Mouse (Mus musculus) lung, postnatal 0 days (tissue): Measurements from ENCODE around the gene Plp2. TPM values are rescaled to one million over a fixed set of nuclear protein-coding genes. Genes with fewer than 3 reads are reported as not detected.

Experiments used
- ATAC-seq: fragments of 200-750 bp; cut with Nextera tagmentation; 2 replicates; pipeline ENCODE4 v1.8.0; 2017; ENCODE audit warnings: moderate library complexity
- DNase-seq: peaks from one replicate; pipeline ENCODE4 v3.0.0-alpha.2; 2016; ENCODE audit warnings: low spot score
- H3K27ac ChIP-seq: fragments of 300-500 bp; sonication (generic); 2 replicates; pipeline ENCODE4 v1.5.1; 2014; ENCODE audit warnings: antibody characterized with exemption, mild to moderate bottlenecking, low read length, mixed read lengths
- H3K27me3 ChIP-seq: fragments of 300-500 bp; sonication (generic); replicated peaks from 2 replicates; pipeline ENCODE4 v1.6.1; 2014; ENCODE audit warnings: low read length, mixed read lengths; ENCODE audit not compliant: insufficient read depth
- H3K36me3 ChIP-seq: fragments of 300-500 bp; sonication (generic); 2 replicates; pipeline ENCODE4 v1.6.1; 2014; ENCODE audit warnings: low read length, mixed read lengths; ENCODE audit not compliant: insufficient read depth
- H3K4me1 ChIP-seq: fragments of 300-500 bp; sonication (generic); 2 replicates; pipeline ENCODE4 v1.6.1; 2014; ENCODE audit warnings: antibody characterized with exemption, low read depth, low read length, mixed read lengths; ENCODE audit not compliant: insufficient read depth
- H3K4me2 ChIP-seq: fragments of 300-500 bp; sonication (generic); replicated peaks from 2 replicates; pipeline ENCODE4 v1.6.1; 2014; ENCODE audit warnings: low read depth, mild to moderate bottlenecking, low read length, moderate library complexity, mixed read lengths
- H3K4me3 ChIP-seq: fragments of 300-500 bp; sonication (generic); 2 replicates; pipeline ENCODE4 v1.5.1; 2014; ENCODE audit warnings: low read depth, low read length
- H3K9ac ChIP-seq: fragments of 300-500 bp; sonication (generic); replicated peaks from 2 replicates; pipeline ENCODE4 v1.6.1; 2014; ENCODE audit warnings: low read depth, mild to moderate bottlenecking
- H3K9me3 ChIP-seq: fragments of 300-500 bp; sonication (generic); 2 replicates; pipeline ENCODE4 v1.6.1; 2016; ENCODE audit warnings: low read length, mixed read lengths
- CTCF ChIP-seq: IDR thresholded peaks from 2 replicates; pipeline ENCODE4 v1.5.1; 2016; ENCODE audit warnings: antibody characterized with exemption, mild to moderate bottlenecking
- EP300 ChIP-seq: IDR thresholded peaks from 2 replicates; pipeline ENCODE4 v1.6.1; 2016; ENCODE audit warnings: antibody characterized with exemption, mild to moderate bottlenecking, control low read depth
- WGBS: fragments of 180-500 bp; shearing (Covaris S2); extraction: QIAGEN DNeasy Blood & Tissue Kit; methylation state at CpG from one replicate; pipeline ENCODE4 v1.1.7; 2014; 5-methylcytosine and 5-hydroxymethylcytosine counted together
- polyA plus RNA-seq: library from polyadenylated mRNA; unstranded; fragments of >200 nt; fragmentation: Nextera tagmentation; extraction: Ambion mirVana; gene quantifications from 2 replicates; pipeline ENCODE4 v1.2.1, GENCODE M21; 2015

The Plp2 gene
- polyA plus RNA-seq, 1 experiment from 2014 or later: 242 TPM

GRCm38 (mm10) chrX:7675001-7675380 lies 3.8 kb upstream of the Plp2 start:
- DNase-seq (no peak), ATAC-seq (no peak)
- Histone ChIP-seq H3K4me2 (peak overlapping the region; percentile 46), H3K9ac (no peak overlapping the region), H3K4me1 (no peaks in the 10 kb centered on the region), H3K27me3 (no peaks in the 10 kb centered on the region), H3K36me3 (no peaks in the 10 kb centered on the region), H3K9me3 (no peaks in the 10 kb centered on the region), H3K27ac (no peak overlapping the region), H3K4me3 (no peak overlapping the region)
- 36% methylated on average over 9 of the region's 10 CpGs for WGBS
- TF ChIP-seq CTCF (0 out of 2 replicates have a peak, but pooled peaks have one; percentile 17), EP300 (no peak)

DNA sequence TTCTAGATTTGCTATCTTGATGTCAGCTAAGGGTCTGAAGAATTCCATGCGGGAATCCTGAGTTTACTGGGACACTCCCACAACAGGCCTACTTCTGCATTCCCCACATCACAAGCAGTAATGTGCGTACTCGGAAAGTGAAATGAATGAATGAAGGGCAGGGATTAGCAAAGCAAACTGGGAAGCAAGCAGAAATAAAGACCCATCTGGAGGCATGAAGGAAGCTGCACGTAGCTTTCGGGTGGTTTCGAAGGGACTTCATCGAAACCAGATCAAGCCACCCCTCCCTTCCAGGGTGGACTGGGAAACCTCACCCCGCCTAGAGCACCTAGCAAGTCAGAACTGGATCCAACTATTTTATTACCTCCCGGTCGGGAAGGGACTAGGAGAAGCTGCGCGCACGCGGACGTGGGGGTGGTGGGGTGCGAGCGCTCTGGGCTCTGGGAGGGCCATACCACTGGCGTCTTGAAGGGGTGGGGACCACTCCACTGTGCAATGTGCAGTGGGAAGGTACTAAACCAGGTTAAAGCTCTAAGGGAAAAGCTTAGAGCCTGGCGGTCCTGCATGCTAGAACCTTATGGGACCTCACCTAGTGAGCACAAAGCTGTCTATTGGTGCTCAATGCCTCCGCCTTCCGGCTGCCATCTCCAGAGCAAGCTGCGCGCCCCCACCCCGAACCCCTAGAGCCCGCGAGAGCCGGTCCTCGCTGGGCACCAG lies 3.3 kb upstream of the Plp2 start:
- H3K36me3 ChIP-seq: no peaks in the 10 kb centered on the region

DNA sequence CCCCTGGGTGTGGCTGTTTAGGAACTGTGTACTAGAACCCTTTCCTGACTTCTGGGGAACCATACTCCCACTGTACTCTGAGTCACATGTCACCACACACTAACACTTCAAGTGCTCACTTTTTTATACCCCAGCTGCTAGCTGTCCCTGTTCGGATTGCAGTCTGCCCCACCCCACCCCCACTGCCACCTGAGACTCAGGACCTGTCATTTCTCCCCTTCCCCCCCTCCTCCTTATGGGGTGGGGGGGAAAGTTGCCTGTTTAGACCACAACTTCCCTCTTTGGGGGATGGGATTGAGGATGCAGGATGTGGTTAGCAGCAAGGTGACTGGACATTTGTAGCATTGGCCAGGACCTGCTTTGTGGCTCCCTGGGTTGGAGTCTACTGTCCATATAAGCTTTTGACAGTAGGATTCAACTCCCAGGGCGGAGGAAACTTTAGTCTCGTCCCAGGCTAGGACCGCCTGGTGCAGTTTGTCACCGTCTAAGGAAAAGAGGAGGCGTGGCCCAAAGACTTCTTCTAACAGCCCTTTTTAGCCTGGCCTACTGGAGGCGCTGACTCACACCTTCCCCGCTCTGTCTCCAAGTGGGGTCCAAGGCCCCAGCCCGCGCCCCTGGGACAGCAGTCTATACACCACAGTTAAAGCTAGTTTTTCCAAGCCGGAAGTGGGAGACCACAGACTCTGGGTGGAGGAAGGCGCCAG lies 2.5 kb upstream of the Plp2 start:
- no peaks in the 10 kb centered on the region for H3K4me1 ChIP-seq
- no peaks in the 10 kb centered on the region for H3K27me3 ChIP-seq
- no peaks in the 10 kb centered on the region for H3K36me3 ChIP-seq
- peak; percentile 46 for ATAC-seq
- H3K9ac ChIP-seq: no peak overlapping the region
- H3K27ac ChIP-seq: peak overlapping the region; percentile 66
- no peaks in the 10 kb centered on the region for H3K9me3 ChIP-seq
- no peak overlapping the region for H3K4me3 ChIP-seq
- WGBS: 24% methylated on average over 10 of the region's 12 CpGs
- peak overlapping the region; percentile 46 for H3K4me2 ChIP-seq
- peak; percentile 61 for DNase-seq
- TF ChIP-seq CTCF (no peak), EP300 (no peak)

More for the DNA sequence above, 3.3 kb upstream of the Plp2 start:
- 37% methylated on average over 20 of the region's 28 CpGs for WGBS
- DNase-seq (no peak), ATAC-seq (peak; percentile 11)
- Histone ChIP-seq H3K4me1 (no peaks in the 10 kb centered on the region), H3K4me2 (peak overlapping the region; percentile 46), H3K4me3 (no peak overlapping the region), H3K9ac (no peak overlapping the region), H3K27me3 (no peaks in the 10 kb centered on the region), H3K9me3 (no peaks in the 10 kb centered on the region), H3K27ac (peak overlapping the region; percentile 66)
- TF ChIP-seq EP300 (peak; percentile 44; the same call in 1 of the 2 replicates), CTCF (no peak)

DNA sequence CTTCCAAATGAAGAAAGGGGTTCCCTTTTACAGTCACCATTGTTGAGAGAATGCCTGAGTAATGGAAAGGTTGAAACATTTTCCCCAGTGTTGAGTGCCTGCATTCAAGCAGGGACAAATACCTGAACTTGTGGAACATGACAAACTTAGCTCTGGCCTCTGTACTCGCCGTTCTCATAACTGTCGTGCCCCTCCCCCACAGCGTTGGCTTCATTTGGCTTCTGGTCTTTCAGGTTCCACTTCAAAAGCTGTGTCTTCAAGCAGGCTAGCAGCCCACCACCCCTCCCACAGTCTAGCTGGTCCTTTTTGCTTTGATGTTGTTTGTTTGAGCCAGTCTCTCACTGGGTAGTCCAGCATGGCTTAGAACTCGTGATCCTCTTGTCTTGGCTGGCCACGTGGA lies 1.5 kb upstream of the Plp2 start:
- no peak overlapping the region for H3K27ac ChIP-seq
- no peaks in the 10 kb centered on the region for H3K27me3 ChIP-seq
- H3K4me3 ChIP-seq: no peak overlapping the region
- H3K4me1 ChIP-seq: no peaks in the 10 kb centered on the region
- ATAC-seq (no peak), DNase-seq (no peak)
- H3K9me3 ChIP-seq: no peaks in the 10 kb centered on the region
- no peak overlapping the region for H3K4me2 ChIP-seq
- H3K9ac ChIP-seq: no peak overlapping the region
- WGBS: 37% methylated on average over 6 of the region's 6 CpGs
- H3K36me3 ChIP-seq: no peaks in the 10 kb centered on the region
- TF ChIP-seq EP300 (no peak), CTCF (no peak)

DNA sequence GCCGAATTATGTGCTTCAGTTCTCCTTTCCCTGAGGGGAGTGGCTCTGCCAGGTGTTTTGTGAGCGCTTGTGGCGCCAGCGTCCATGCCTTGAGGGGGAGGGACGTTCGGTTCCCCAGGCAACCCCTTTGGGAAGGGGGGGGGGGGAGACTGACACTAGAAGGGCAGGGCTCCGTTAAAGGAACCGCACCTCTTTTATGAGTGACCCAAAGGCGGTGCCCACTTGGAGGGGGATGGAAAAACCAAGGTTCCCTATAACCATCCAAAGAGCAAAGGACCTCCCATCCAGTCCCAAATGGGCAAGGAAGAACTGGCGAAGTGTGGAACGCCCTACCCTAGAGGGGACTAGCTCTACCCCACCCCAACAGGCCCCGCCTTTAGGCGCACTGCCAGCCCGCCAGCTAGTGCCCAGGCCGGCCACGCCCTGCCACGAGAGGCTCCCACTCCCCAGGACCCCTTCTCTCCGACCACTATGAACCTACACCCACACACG lies 754 bp downstream of the Plp2 start:
- peak; percentile 74 for DNase-seq
- TF ChIP-seq EP300: no peak
- no peak for TF ChIP-seq CTCF
- ATAC-seq: peak; percentile 76
- Histone ChIP-seq H3K4me2 (peak overlapping the region; percentile 57), H3K27ac (peak overlapping the region; percentile 76), H3K9me3 (no peaks in the 10 kb centered on the region), H3K4me3 (peak overlapping the region; percentile 47), H3K36me3 (no peaks in the 10 kb centered on the region), H3K27me3 (no peaks in the 10 kb centered on the region), H3K4me1 (no peaks in the 10 kb centered on the region), H3K9ac (peak overlapping the region; percentile 29; the same call in 1 of the 2 replicates)
- WGBS: 8% methylated on average over 4 of the region's 19 CpGs

DNA sequence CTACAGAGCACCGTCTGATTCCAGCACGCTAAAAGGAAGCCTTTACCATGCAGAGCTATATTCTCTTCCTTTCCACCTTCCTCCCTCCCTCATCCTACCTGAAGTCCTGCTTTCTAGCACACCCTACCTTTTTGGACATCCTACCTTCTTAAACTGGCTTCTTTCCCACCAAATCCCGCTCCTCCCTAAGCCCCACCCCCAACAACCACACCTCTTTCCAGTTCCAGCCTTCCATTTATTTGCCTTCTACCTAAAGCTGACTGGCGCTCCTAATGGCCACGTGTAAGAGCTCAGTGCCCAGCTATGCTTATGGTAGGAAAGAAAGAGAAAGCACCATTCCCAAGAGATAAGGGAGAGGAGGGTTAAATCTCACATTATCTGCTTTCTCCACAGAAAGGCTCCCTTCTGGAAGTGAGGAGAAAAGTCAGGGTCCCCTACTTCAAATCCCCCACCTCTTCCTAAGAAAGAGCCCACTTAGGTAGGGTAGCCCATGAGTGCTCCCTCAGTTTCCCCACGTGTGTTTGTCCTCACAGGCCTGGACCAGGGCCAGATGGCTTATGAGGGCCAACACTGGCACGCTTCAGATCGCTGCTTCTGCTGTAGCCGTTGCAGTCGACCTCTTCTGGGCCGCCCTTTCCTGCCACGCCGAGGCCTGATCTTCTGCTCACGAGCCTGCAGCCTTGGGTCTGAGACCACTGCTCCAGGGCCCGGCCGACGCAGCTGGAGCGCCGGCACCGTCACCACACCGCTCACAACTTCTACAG lies 5.3 kb downstream of the Plp2 start:
- Histone ChIP-seq H3K27me3 (no peaks in the 10 kb centered on the region), H3K9me3 (no peaks in the 10 kb centered on the region), H3K9ac (no peak overlapping the region), H3K4me3 (no peak overlapping the region), H3K27ac (no peak overlapping the region), H3K36me3 (no peaks in the 10 kb centered on the region), H3K4me2 (no peak overlapping the region), H3K4me1 (no peaks in the 10 kb centered on the region)
- ATAC-seq (no peak), DNase-seq (no peak)
- WGBS: 64% methylated on average over 21 of the region's 21 CpGs
- no peak for TF ChIP-seq CTCF
- TF ChIP-seq EP300: no peak
